In genomic region chr2:84887411-84888271, GRCm38 (mm10) we compare ENCODE assay signal across 1 mouse cellular context.
A peak's percentile ranks its signal among the peaks of the same experiment; 100 is the strongest.
TF ChIP-seq lines count a peak whose summit lies in the region.

No protein-coding gene starts in this region.

TF ChIP-seq in MEL, 35 proteins besides CTCF, POLR2A, EP300 and RAD21:
- 0 out of 2 replicates have a peak, but pooled peaks have one; percentile 19 for TF ChIP-seq GATA1 (IDR thresholded peaks at IDR 0.05; ENCODE audit: low read depth, low read length)
- no peak for TF ChIP-seq ZC3H11A (IDR thresholded peaks at IDR 0.05; ENCODE audit: low read depth, low read length)
- TF ChIP-seq MEF2A (IDR thresholded peaks at IDR 0.05; ENCODE audit: extremely low read depth, insufficient replicate concordance, low read depth, low read length, poor library complexity, severe bottlenecking): no peak
- no peak for TF ChIP-seq SIN3A (IDR thresholded peaks at IDR 0.05; ENCODE audit: low read length)
- TF ChIP-seq NRF1 (IDR thresholded peaks at IDR 0.05; ENCODE audit: insufficient read depth, low read depth, low read length, poor library complexity, severe bottlenecking): peak; percentile 57
